In genomic region chr5:120643365-120644085, GRCm38 (mm10) we compare ENCODE assay signal across 12 mouse cellular contexts. TPM values are rescaled to one million over a fixed set of nuclear protein-coding genes. Genes with fewer than 3 reads are reported as not detected.
DNase-seq lines count a peak whose midpoint lies in the region; ATAC-seq lines count a peak whose summit lies in the region.
"Had no signal": no experiment of that assay in that cellular context is flagged by ENCODE, and none has a peak within 500 bp of the region (broad histone marks: within the 10 kb centered on the region; RNA-seq: fewer than 3 reads in every experiment).

No protein-coding gene starts in this region.

- no peak overlapping the region for H3K9ac ChIP-seq in heart, embryonic 14.5 days (ENCODE audit: low read length)
- no peak overlapping the region for H3K9ac ChIP-seq in heart, embryonic 12.5 days
- H3K9ac ChIP-seq: lung, embryonic 15.5 days had no signal

- ATAC-seq in heart, embryonic 14.5 days (ENCODE audit: insufficient number of reproducible peaks, insufficient read depth, low FRiP score, low read depth) = peak; percentile 10; the same call in 1 of the 2 replicates
- ATAC-seq in heart, embryonic 12.5 days (ENCODE audit: insufficient number of reproducible peaks, low FRiP score) = no peak

- H3K27ac ChIP-seq in heart, embryonic 14.5 days (replicated peaks in 1 of 2; ENCODE audit: control insufficient read depth in 1 of 2, insufficient read depth in 1 of 2, low read depth in 2 of 2, low read length in 2 of 2) = no peak overlapping the region
- no peak overlapping the region for H3K27ac ChIP-seq in heart, embryonic 12.5 days (ENCODE audit: poor library complexity, severe bottlenecking)
- H3K27ac ChIP-seq: left cerebral cortex, adult 2 months; lung, embryonic 15.5 days had no signal

- peaks cover 9 to 10% of the 10 kb centered on the region in 2 experiments for H3K4me1 ChIP-seq in heart, embryonic 14.5 days (ENCODE audit: control insufficient read depth in 2 of 2, insufficient read depth in 2 of 2, low read length in 2 of 2)
- H3K4me1 ChIP-seq in heart, embryonic 12.5 days (replicated peaks) = peaks cover 11% of the 10 kb centered on the region

- H3K36me3 ChIP-seq in heart, embryonic 14.5 days (ENCODE audit: control insufficient read depth, insufficient read depth, low read length) = no peaks in the 10 kb centered on the region
- H3K36me3 ChIP-seq in heart, embryonic 12.5 days = no peaks in the 10 kb centered on the region
- H3K36me3 ChIP-seq: lung, embryonic 15.5 days had no signal

- H3K27me3 ChIP-seq in heart, embryonic 14.5 days (ENCODE audit: control insufficient read depth, insufficient read depth, low read length) = peaks cover 8% of the 10 kb centered on the region
- H3K27me3 ChIP-seq in heart, embryonic 12.5 days (replicated peaks) = peaks cover 14% of the 10 kb centered on the region; the same call in 1 of the 2 replicates

- H3K4me2 ChIP-seq in heart, embryonic 14.5 days (ENCODE audit: low read length) = no peak overlapping the region
- H3K4me2 ChIP-seq in heart, embryonic 12.5 days = no peak overlapping the region
- H3K4me2 ChIP-seq: lung, embryonic 15.5 days had no signal

- no peak overlapping the region for H3K4me3 ChIP-seq in heart, embryonic 14.5 days (ENCODE audit: control insufficient read depth in 1 of 2, insufficient read depth in 1 of 2, low read depth in 1 of 2, low read length in 2 of 2)
- H3K4me3 ChIP-seq in heart, embryonic 12.5 days = no peak overlapping the region
- H3K4me3 ChIP-seq: left cerebral cortex, adult 2 months; lung, embryonic 15.5 days had no signal

- 54% methylated on average over 14 of the region's 14 CpGs for WGBS in heart, embryonic 14.5 days
- WGBS in heart, embryonic 12.5 days = 60% methylated on average over 14 of the region's 14 CpGs

- H3K9me3 ChIP-seq in heart, embryonic 14.5 days (ENCODE audit: control insufficient read depth, low read length) = no peaks in the 10 kb centered on the region
- H3K9me3 ChIP-seq in heart, embryonic 12.5 days (replicated peaks) = no peaks in the 10 kb centered on the region
- H3K9me3 ChIP-seq: lung, embryonic 15.5 days had no signal

- DNase-seq in heart, adult 9 months (ENCODE audit: low spot score in 2 of 2) = no peak
- DNase-seq in right cerebral cortex, postnatal 10 days (ENCODE audit: low spot score in 2 of 2) = peak; percentile 62 to 66
- no peak for DNase-seq in right cerebral cortex, postnatal 4 days
- DNase-seq in fat pad, adult 2 months (ENCODE audit: extremely low read depth, low read depth, low spot score) = peak; percentile 37
- DNase-seq in c-Kit-positive CD71-positive TER-119-positive erythroid progenitor cells, embryonic 14.5 days (ENCODE audit: low spot score) = no peak
- DNase-seq in gastrocnemius, postnatal 4 days (ENCODE audit: low spot score in 2 of 2) = no peak

RNA-seq across cellular contexts. Expression of gene Rasal1, which starts 5.1 kb away (rescaled TPM):
- 0.54 TPM in 1 of 2 replicates, not detected in the other for polyA plus RNA-seq in heart, embryonic 14.5 days (2014; fragmentation: Nextera tagmentation; extraction: Ambion mirVana)
- total RNA-seq in gastrocnemius, postnatal 4 days (2021) = not detected
- polyA plus RNA-seq in heart, embryonic 12.5 days (2016; fragmentation: Nextera tagmentation; extraction: Ambion mirVana) = 0.21 TPM in 1 of 2 replicates, not detected in the other
- total RNA-seq: heart, postnatal 25 days had no signal
- polyA plus RNA-seq: neural tube, embryonic 11.5 days had no signal

RNA-seq across cellular contexts. Expression of gene Cfap73, which starts 9.5 kb away (rescaled TPM):
- polyA plus RNA-seq in heart, embryonic 14.5 days (2014; fragmentation: Nextera tagmentation; extraction: Ambion mirVana) = not detected in 2 replicates
- not detected for total RNA-seq in gastrocnemius, postnatal 4 days (2021)
- not detected in 2 replicates for polyA plus RNA-seq in heart, embryonic 12.5 days (2016; fragmentation: Nextera tagmentation; extraction: Ambion mirVana)
- total RNA-seq: heart, postnatal 25 days had no signal
- polyA plus RNA-seq: neural tube, embryonic 11.5 days had no signal

RNA-seq across cellular contexts. Expression of gene Ddx54, which starts 31.0 kb away (rescaled TPM):
- 17.9 and 18.9 TPM in 2 replicates for polyA plus RNA-seq in heart, embryonic 14.5 days (2014; fragmentation: Nextera tagmentation; extraction: Ambion mirVana)
- total RNA-seq in gastrocnemius, postnatal 4 days (2021) = 10 to 100 TPM; 28.5 to 29.5 TPM
- polyA plus RNA-seq in heart, embryonic 12.5 days (2016; fragmentation: Nextera tagmentation; extraction: Ambion mirVana) = 38.7 and 38.8 TPM in 2 replicates

RNA-seq across cellular contexts. Expression of gene Rita1, which starts 31.1 kb away (rescaled TPM):
- 5.6 and 6.2 TPM in 2 replicates for polyA plus RNA-seq in heart, embryonic 14.5 days (2014; fragmentation: Nextera tagmentation; extraction: Ambion mirVana)
- 1 to 10 TPM; 6.1 to 7.2 TPM for total RNA-seq in gastrocnemius, postnatal 4 days (2021)
- polyA plus RNA-seq in heart, embryonic 12.5 days (2016; fragmentation: Nextera tagmentation; extraction: Ambion mirVana) = 9.1 and 10.8 TPM in 2 replicates

RNA-seq across cellular contexts. Expression of gene Iqcd, which starts 54.7 kb away (rescaled TPM):
- 0.43 TPM in 1 of 2 replicates, not detected in the other for polyA plus RNA-seq in heart, embryonic 14.5 days (2014; fragmentation: Nextera tagmentation; extraction: Ambion mirVana)
- total RNA-seq in gastrocnemius, postnatal 4 days (2021) = under 1 TPM; 0.16 to 0.37 TPM
- 0.19 and 0.33 TPM in 2 replicates for polyA plus RNA-seq in heart, embryonic 12.5 days (2016; fragmentation: Nextera tagmentation; extraction: Ambion mirVana)
- total RNA-seq: heart, postnatal 25 days had no signal

Comparison
In these comparisons a context has a peak if more than half of its experiments do, and no peak if none do; other contexts are left out.
1. DNase-seq: peak in right cerebral cortex, postnatal 10 days (2 of 2) and fat pad, adult 2 months (single experiment); none in heart, adult 9 months (0 of 2), right cerebral cortex, postnatal 4 days (single experiment), c-Kit-positive CD71-positive TER-119-positive erythroid progenitor cells, embryonic 14.5 days (single experiment) and gastrocnemius, postnatal 4 days (0 of 2).